Mouse (Mus musculus) myocyte (in vitro differentiated cells): ENCODE results near the gene Hsd17b1. TPM values are rescaled to one million over a fixed set of nuclear protein-coding genes. Genes with fewer than 3 reads are reported as not detected.

Source experiments
- H3K27me3 ChIP-seq: one replicate; pipeline ENCODE4 v1.6.1; 2011; ENCODE audit not compliant: control insufficient read depth, insufficient read depth, insufficient read length
- H3K36me3 ChIP-seq: one replicate; pipeline ENCODE4 v1.6.1; 2011; ENCODE audit not compliant: control insufficient read depth, insufficient read depth
- H3K4me2 ChIP-seq: one replicate; pipeline ENCODE4 v1.6.1; 2011; ENCODE audit warnings: low read depth, control low read depth
- H3K4me3 ChIP-seq: one replicate; pipeline ENCODE4 v1.5.1; 2011; ENCODE audit warnings: mild to moderate bottlenecking, control low read depth, moderate library complexity
- H3K79me2 ChIP-seq: one replicate; pipeline ENCODE4 v1.6.1; 2011; ENCODE audit not compliant: control insufficient read depth, insufficient read depth
- H3ac ChIP-seq: one replicate; pipeline ENCODE4 v1.6.1; 2011; ENCODE audit not compliant: control insufficient read depth, insufficient read length
- CEBPB ChIP-seq: IDR thresholded peaks from 2 replicates; pipeline ENCODE4 v1.6.1; 2011; ENCODE audit warnings: mild to moderate bottlenecking, moderate library complexity; ENCODE audit not compliant: poor library complexity, insufficient read depth, severe bottlenecking
- E2F4 ChIP-seq: IDR thresholded peaks from one replicate; pipeline ENCODE4 v1.6.1; 2011; ENCODE audit warnings: mild to moderate bottlenecking, control low read depth, moderate library complexity; ENCODE audit not compliant: insufficient read depth
- MAX ChIP-seq: IDR thresholded peaks from one replicate; pipeline ENCODE4 v1.6.1; 2011; ENCODE audit warnings: low read depth, mild to moderate bottlenecking, control low read depth
- MYOD1 ChIP-seq, 3 experiments: IDR thresholded peaks; one replicate each; pipeline ENCODE4 v1.6.1; 2011; ENCODE audit warnings: control low read depth in 2 of 3, low read depth in 2 of 3, mild to moderate bottlenecking in 2 of 3, moderate library complexity in 1 of 3; ENCODE audit not compliant: insufficient read length in 2 of 3, control insufficient read depth in 1 of 3
- MYOG ChIP-seq, 3 experiments: IDR thresholded peaks; one replicate each; pipeline ENCODE4 v1.6.1; 2011; ENCODE audit warnings: control low read depth in 2 of 3, low read depth in 2 of 3, mild to moderate bottlenecking in 2 of 3; ENCODE audit not compliant: insufficient read length in 2 of 3, control insufficient read depth in 1 of 3, insufficient read depth in 1 of 3
- POLR2A ChIP-seq: IDR thresholded peaks from one replicate; pipeline ENCODE4 v1.6.1; 2011; ENCODE audit warnings: low read depth, mild to moderate bottlenecking, control low read depth, moderate library complexity; ENCODE audit not compliant: insufficient read length
- POLR2AphosphoS2 ChIP-seq: IDR thresholded peaks from one replicate; pipeline ENCODE4 v1.6.1; 2011; ENCODE audit warnings: low read depth, control low read depth; ENCODE audit not compliant: insufficient read length
- REST ChIP-seq: IDR thresholded peaks from one replicate; pipeline ENCODE4 v1.6.1; 2011; ENCODE audit warnings: mild to moderate bottlenecking, control low read depth, moderate library complexity; ENCODE audit not compliant: insufficient read depth, insufficient read length
- SRF ChIP-seq: IDR thresholded peaks from one replicate; pipeline ENCODE4 v1.6.1; 2011; ENCODE audit warnings: low read depth; ENCODE audit not compliant: control insufficient read depth, insufficient read length
- TCF12 ChIP-seq: IDR thresholded peaks from one replicate; pipeline ENCODE4 v1.6.1; 2011; ENCODE audit warnings: mild to moderate bottlenecking, control low read depth; ENCODE audit not compliant: poor library complexity, insufficient read depth, severe bottlenecking
- TCF3 ChIP-seq: IDR thresholded peaks from one replicate; pipeline ENCODE4 v1.6.1; 2011; ENCODE audit warnings: low read depth, control low read depth; ENCODE audit not compliant: insufficient read length
- USF1 ChIP-seq: IDR thresholded peaks from one replicate; pipeline ENCODE4 v1.6.1; 2011; ENCODE audit warnings: low read depth, mild to moderate bottlenecking, control low read depth, moderate library complexity
- polyA plus RNA-seq: library from polyadenylated mRNA; unstranded; fragments of >200 nt; fragmentation: generic; extraction: Trizol; gene quantifications from one replicate; pipeline ENCODE4 v1.2.1, GENCODE M21; 2012; ENCODE audit warnings: missing spikeins

Hsd17b1 gene
- polyA plus RNA-seq, 1 experiment = 0.49 TPM

GRCm38 (mm10) chr11:101098231-101098630, 20.0 kb downstream of the Hsd17b1 start:
- TF ChIP-seq TCF3 (no peak), E2F4 (no peak), MYOD1 (IDR thresholded peaks at IDR 0.05; ENCODE audit: control insufficient read depth in 1 of 3, insufficient read length in 2 of 3, low read depth in 2 of 3) (no peak), POLR2A (no peak), SRF (no peak), REST (no peak), TCF12 (no peak), POLR2AphosphoS2 (no peak), MAX (no peak), USF1 (no peak), MYOG (IDR thresholded peaks at IDR 0.05; ENCODE audit: control insufficient read depth in 1 of 3, insufficient read depth in 1 of 3, insufficient read length in 2 of 3, low read depth in 2 of 3) (no peak), CEBPB (no peak)

GRCm38 (mm10) chr11:101103011-101103410, 24.8 kb downstream of the Hsd17b1 start:
- H3K4me2 ChIP-seq = no peak overlapping the region
- no peaks in the 10 kb centered on the region for H3K27me3 ChIP-seq
- no peak overlapping the region for H3K4me3 ChIP-seq
- H3K79me2 ChIP-seq = peaks cover 12% of the 10 kb centered on the region
- peaks cover 62% of the 10 kb centered on the region for H3K36me3 ChIP-seq
- H3ac ChIP-seq = no peak overlapping the region
- no peak for TF ChIP-seq MYOG (IDR thresholded peaks at IDR 0.05; ENCODE audit: control insufficient read depth in 1 of 3, insufficient read depth in 1 of 3, insufficient read length in 2 of 3, low read depth in 2 of 3)
- no peak for TF ChIP-seq TCF12
- TF ChIP-seq SRF = no peak
- TF ChIP-seq POLR2A = no peak
- no peak for TF ChIP-seq MYOD1 (IDR thresholded peaks at IDR 0.05; ENCODE audit: control insufficient read depth in 1 of 3, insufficient read length in 2 of 3, low read depth in 2 of 3)
- TF ChIP-seq USF1 = no peak
- no peak for TF ChIP-seq CEBPB
- no peak for TF ChIP-seq E2F4

More at GRCm38 (mm10) chr11:101098231-101098630, 20.0 kb downstream of the Hsd17b1 start:
- no peak overlapping the region for H3K4me2 ChIP-seq
- H3K27me3 ChIP-seq = no peaks in the 10 kb centered on the region
- no peak overlapping the region for H3K4me3 ChIP-seq
- H3K36me3 ChIP-seq = peaks cover 54% of the 10 kb centered on the region
- H3ac ChIP-seq = no peak overlapping the region
- no peaks in the 10 kb centered on the region for H3K79me2 ChIP-seq

GRCm38 (mm10) chr11:101109351-101109750, 31.1 kb downstream of the Hsd17b1 start:
- peaks cover 13% of the 10 kb centered on the region for H3K36me3 ChIP-seq
- H3K4me2 ChIP-seq = no peak overlapping the region
- H3K79me2 ChIP-seq = peaks cover 75% of the 10 kb centered on the region
- no peak overlapping the region for H3ac ChIP-seq
- TF ChIP-seq E2F4 (no peak), SRF (no peak), MYOD1 (IDR thresholded peaks at IDR 0.05; ENCODE audit: control insufficient read depth in 1 of 3, insufficient read length in 2 of 3, low read depth in 2 of 3) (no peak), POLR2A (no peak), MAX (no peak), POLR2AphosphoS2 (no peak), TCF3 (no peak), CEBPB (no peak), TCF12 (no peak), MYOG (IDR thresholded peaks at IDR 0.05; ENCODE audit: control insufficient read depth in 1 of 3, insufficient read depth in 1 of 3, insufficient read length in 2 of 3, low read depth in 2 of 3) (no peak), REST (no peak), USF1 (no peak)
- H3K27me3 ChIP-seq = no peaks in the 10 kb centered on the region
- H3K4me3 ChIP-seq = no peak overlapping the region

GRCm38 (mm10) chr11:101110708-101111107, 32.5 kb downstream of the Hsd17b1 start:
- H3K27me3 ChIP-seq = no peaks in the 10 kb centered on the region
- H3ac ChIP-seq = no peak overlapping the region
- no peak overlapping the region for H3K4me3 ChIP-seq
- H3K4me2 ChIP-seq = no peak overlapping the region
- H3K79me2 ChIP-seq = peaks cover 89% of the 10 kb centered on the region
- TF ChIP-seq TCF12 (no peak), POLR2A (no peak), E2F4 (no peak), TCF3 (no peak), MYOG (IDR thresholded peaks at IDR 0.05; ENCODE audit: control insufficient read depth in 1 of 3, insufficient read depth in 1 of 3, insufficient read length in 2 of 3, low read depth in 2 of 3) (no peak), POLR2AphosphoS2 (no peak), REST (no peak), USF1 (no peak), CEBPB (no peak), SRF (no peak), MAX (no peak), MYOD1 (IDR thresholded peaks at IDR 0.05; ENCODE audit: control insufficient read depth in 1 of 3, insufficient read length in 2 of 3, low read depth in 2 of 3) (no peak)
- peaks cover 8% of the 10 kb centered on the region for H3K36me3 ChIP-seq

- Histone ChIP-seq H3K4me3 (no peak overlapping the region), H3K27me3 (no peaks in the 10 kb centered on the region), H3K79me2 (peaks cover 93% of the 10 kb centered on the region), H3K4me2 (no peak overlapping the region), H3ac (no peak overlapping the region), H3K36me3 (peaks cover 3% of the 10 kb centered on the region)
- no peak for TF ChIP-seq POLR2AphosphoS2
- TF ChIP-seq POLR2A = no peak
Measured at GRCm38 (mm10) chr11:101111178-101111577, 33.0 kb downstream of the Hsd17b1 start.
